Mouse (Mus musculus) cerebellum, postnatal 4 days (tissue): Measurements from ENCODE around the gene Ier2.
"Not testable (repeated sequence)": the region's sequence is repeated elsewhere in the genome, so short reads cannot be mapped to it uniquely, and the experiment has no call there.

ENCODE experiments used
- DNase-seq, 2 experiments: peaks; one replicate each; pipeline ENCODE4 v3.0.0; 2022; ENCODE audit warnings: low spot score in 2 of 2, mixed read lengths in 1 of 2

Gene Ier2

DNA sequence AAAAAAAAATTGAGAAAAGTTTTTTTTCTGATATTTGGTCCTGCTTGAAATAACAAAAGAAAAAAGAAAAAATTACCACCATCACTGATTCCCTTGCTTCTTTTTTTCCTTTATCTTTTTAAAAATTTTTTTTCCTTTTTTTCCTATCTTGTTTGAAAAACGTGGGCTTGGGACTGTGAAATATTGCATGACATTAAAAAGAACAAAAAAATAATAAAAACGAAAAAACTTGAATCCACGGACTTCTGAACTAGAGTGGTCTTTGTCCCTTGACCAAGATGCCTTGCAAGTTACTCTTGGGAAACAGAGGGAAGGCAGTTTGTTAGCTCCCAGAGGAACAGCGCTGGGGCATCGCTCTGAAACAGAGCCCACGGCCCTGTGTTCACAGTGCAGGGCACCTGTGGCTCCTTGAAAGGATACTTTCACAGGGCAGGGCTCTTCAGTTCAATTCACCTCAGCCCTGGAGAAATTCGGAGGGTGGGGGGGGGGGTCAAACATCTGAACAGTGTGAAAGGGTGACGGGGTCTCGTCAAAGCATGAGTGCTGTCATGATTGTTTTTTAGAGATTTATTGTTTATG lies 22.6 kb downstream of the Ier2 start:
- no peak for DNase-seq

DNA sequence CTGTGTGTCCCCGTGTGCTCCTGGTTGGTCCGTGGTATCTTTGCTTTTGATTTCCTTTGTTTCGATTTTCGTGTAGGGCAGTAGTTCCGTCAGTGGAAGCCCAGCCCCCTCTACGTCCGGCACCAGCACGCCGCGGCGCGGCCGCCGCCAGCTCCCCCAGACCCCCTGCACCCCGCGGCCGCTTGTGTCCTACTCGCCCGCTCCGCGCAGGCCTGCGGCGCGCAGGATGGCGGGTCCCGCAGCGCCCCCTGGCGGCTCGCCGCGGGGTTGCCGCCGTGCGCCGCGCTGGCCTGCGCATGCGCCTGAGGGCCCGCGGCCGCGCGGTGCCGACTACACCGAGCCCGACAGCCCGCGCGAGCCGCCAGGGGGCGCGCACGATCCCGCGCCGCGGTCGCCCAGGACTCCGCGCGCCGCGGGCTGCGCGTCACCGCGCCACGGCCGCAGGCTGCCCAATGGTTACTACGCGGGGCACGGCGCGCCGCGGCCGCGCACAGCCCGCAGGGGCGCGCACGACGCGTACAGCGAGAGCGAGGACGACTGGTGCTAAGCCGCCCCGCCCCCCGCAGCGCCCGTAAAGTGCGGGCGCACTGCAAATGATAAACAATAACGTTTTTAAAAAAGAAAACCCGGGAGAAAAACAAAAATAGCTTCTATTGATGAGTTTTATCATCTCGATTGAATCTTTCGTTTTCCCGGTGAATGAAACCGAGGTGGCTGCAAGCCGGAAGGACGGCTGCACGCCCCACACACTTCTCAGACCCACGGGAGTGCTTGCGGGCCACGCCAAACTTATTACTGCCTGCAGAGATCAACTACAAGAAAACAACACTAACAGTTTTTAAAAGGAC lies 23.3 kb downstream of the Ier2 start:
- peak; percentile 86 to 97 for DNase-seq

DNA sequence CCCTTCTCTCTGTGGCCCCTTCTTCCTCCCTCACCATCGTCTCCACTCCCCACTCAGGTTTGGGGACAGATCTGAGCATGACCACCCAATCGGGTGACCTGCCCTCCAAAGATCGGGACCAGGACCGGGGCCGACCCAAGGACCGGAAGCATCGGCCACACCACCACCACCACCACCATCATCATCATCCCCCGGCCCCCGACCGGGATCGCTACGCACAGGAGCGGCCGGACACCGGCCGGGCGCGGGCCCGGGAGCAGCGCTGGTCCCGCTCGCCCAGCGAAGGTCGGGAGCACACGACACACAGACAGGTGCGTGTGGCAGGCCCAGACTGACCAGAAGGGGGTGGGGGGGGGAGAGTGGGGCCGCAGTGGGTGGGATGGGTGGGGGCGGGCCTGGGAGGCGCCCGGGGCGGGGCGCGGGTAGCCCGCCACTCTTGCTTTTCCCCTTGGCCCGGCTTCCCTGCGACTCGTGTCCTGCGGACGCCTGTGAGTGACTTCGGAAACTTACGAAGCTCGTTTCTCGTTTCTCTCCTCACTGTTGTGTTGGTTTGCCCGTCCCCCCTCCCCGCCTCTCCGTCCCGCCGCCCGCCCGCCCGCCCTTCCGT lies 24.0 kb downstream of the Ier2 start:
- peak in 1 of 2 experiments; percentile 56 for DNase-seq

DNA sequence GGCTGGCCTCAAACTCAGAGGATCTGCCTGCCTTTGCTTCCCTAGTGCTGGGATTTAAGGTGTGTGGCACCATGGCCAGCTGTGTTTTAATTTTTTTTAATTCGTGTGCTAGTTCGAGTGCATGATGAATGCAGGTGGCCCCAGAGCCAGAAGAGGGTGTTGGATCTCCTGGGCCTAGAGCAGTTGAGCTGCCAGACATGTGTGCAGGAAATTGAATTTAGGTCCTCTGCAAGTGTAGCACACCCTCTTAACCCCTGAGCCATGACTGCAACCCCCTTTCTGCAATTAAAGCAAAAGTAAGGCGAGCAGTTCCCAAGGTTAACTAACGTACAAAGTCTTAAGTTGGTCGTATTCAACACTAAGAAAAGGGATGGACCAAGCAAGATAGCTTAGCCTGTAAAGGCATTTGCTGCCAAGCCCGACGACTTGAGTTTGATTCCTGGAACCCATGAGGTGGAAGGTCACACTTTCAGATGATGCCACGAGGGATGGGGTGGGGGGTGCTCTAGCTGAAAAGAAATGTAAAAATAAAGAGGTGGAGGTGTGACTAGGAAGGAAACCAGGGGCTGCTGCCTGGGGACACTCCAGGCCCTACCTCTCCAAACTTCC lies 24.6 kb downstream of the Ier2 start:
- no peak for DNase-seq

DNA sequence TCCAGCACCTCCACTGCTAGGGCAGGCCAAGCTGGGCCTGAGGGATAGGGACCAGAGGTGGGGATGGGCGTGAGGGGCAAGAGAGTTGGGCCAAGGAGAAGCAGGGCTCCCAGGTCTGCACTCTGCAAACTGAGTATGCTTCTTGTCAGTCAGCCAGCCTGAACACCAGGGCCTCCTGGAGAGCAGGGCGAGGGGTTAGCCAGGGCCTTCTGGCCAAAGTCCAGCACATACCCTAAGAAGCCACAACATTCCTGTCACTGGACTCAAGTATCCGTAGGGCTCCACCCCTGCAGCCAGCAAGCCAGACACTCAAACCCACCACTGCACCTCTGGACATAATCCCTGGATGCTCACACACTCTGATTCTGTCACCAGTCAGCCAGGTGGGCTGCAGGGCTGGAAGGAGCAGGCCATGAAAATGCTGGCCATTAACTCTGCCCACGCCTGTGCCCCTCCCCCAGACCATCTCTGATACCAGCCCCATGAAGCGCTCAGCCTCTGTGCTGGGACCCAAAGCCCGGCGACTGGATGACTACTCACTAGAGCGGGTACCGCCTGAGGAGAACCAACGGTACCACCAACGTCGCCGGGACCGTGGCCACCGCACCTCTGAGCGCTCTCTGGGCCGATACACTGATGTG lies 26.5 kb downstream of the Ier2 start:
- no peak for DNase-seq

DNA sequence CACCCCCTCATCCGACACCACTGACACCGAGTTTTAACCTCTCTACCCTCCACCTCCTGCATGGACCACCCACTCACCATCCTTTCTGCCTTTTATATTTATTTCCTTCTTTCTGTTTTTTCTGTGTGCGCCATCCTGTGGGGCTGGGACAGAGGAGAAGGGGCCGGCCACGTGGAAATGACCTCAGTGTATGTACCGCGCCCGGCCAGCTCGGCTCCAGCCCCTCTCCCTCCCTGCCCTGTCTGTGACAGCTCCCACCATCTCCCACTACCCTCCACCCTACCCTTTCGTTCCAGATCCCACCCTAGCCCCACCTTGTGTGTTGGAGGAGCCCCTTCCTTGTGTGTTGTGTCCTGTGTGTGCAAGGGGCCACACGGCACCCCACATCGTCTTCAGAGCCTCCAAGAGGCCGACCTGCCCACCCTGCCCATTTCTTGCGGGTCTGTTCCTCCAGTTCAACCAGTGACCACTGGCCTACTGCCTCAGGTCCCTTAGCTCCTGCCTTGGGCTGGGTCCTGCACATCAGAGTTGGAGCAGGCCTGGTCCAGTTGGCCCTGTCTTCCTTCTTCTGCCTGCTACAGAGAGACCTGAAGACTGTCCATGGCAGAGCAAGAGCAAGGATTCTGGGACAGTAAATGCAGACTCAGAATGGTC lies 27.1 kb downstream of the Ier2 start:
- DNase-seq = no peak

DNA sequence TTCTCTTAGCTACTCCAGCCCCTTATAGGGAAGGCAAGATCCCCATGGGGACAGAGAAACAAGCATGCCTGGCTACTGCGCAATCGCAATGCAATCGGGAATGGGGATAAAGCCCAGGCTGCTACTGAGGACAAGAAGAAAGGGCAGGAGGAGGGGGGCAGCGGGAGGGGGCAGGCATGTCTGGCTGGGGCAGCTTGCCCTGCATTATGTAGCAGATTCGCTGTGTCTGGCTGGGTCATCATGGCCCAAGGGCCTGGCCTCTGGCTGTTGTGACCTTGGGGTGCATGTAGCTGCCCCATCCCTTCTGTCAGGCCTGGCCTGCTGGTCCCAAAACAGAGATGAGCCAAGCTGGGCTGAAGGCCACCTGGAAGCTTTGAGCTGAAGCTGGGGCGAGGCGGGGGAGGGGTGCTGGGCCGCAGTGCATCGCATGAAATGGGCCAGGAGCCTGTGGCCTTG lies 27.8 kb downstream of the Ier2 start:
- DNase-seq = peak in 1 of 2 experiments; percentile 83

DNA sequence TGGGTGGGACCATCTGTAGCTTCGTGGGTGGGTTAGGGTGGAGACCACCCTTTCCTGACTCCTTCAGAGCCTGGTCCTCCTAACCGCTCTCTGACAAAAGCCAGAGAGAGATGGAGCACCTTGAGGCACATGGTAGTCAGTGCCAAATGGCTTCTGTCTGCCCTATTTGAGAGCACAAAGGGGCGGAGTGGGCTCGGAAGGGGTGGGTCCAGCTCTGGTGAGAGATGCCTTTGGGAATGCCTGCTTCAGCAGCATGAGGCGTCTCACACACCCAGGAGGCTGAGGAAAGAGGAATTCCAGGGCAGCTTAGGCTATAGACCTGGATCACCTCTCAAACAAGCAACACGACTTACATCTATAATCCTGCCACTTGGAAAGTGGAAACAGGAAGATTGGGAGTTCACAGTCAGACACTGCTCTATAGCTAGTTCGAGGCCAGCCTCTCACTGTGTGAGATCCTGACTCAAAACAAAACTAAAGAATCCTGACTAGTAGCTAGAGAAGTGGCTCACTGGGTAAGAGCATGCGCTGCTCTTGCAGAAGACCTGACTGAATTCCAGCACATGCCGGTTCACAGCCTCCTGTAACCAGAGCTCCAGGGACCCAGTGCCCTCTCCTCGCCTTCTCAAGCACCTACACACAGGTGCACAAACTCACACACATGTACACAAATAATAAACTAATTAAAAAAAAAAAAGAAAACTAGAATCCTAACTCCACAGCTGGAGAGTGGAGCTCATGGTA lies 28.6 kb downstream of the Ier2 start:
- no peak for DNase-seq

DNA sequence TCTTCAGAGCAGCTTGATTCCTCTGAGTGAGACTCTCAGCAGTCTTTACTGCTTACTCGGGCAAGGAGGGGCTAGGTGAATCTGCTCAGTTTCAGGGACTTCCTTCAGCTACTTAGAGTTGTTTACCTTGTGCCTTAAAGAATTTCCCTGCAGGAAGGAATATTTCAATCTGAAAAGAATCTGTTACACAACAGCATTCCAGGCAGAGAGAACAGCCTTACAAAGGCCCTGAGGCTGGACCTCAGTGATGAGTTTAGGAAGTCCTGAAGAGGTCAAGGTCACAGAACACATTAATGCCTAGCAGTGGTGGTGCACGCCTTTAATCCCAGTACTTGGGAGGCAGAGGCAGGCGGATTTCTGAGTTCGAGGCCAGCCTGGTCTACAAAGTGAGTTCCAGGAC lies 30.8 kb downstream of the Ier2 start:
- no peak for DNase-seq

DNA sequence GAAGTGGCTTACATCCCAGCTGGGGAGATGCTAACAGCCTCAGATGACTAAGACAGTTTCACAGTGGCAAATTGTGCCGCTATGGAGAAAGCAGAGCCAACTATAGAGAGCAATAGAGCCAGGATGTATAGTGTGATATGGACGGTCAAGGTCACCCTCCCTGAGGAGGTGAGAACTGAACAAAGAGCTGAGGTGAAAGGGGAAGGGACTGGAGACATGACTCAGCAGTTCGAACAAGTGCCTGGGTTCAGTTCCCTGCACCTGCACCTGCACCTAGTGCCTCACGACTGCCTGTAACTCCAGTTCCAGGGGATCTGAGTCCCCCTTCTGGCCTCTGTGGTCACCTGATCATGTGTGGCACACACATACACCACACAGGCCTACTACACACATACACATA lies 32.5 kb downstream of the Ier2 start:
- DNase-seq = no peak

DNA sequence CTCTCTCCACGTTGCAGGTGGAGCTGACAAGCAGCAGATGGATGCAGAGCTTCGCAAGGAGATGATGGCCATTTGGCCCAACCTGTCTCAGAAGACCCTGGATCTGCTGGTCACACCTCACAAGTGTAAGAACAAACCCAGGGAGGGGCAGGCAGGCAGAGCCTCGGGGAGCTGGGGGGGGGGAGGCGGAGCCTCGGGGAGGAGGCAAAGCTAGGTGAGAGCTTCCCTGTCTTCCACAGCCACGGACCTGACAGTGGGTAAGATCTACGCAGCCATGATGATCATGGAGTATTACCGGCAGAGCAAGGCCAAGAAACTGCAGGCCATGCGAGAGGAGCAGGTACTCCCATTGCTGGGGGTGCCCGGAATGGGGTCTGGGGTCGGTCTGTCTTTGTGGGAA lies 33.1 kb downstream of the Ier2 start:
- DNase-seq = no peak

DNA sequence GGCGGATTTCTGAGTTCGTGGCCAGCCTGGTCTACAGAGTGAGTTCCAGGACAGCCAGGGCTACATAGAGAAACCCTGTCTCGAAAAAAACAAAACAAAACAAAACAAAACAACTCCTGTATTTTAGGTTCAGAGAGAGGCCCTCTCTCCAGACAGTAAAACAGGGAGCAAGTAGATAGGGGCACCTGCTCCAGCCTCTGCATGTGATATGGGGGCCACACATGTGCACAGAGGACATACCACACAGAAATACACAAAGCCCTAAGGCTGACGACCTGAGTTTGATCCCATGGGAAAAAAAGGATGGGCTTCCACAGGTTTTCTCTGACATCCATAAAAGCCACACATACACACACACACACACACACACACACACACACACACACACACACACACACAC lies 39.2 kb downstream of the Ier2 start:
- DNase-seq = not testable (repeated sequence)

DNA sequence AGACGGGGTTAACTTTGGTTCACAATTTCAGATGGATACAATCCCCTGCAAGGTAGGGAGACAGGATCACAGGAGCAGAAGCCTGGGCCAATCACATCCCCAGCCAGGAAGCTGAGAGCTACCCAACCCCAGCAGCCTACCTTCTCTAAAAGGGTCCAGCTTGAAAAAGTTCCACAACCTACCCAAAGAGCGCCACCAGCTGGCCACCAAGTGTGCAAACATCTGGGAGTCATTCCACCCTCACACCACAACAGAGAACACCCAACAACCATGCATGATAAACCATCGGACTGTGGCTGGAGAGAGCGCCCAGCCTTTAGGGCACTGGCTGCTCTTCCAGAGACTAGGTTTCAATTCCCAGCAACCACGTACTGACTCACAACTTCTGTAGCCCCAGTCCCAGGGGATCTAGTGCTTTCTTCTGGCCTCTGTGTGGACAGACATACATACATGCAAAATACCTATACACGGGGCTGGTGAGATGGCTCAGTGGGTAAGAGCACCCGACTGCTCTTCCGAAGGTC lies 41.5 kb downstream of the Ier2 start:
- no peak for DNase-seq

DNA sequence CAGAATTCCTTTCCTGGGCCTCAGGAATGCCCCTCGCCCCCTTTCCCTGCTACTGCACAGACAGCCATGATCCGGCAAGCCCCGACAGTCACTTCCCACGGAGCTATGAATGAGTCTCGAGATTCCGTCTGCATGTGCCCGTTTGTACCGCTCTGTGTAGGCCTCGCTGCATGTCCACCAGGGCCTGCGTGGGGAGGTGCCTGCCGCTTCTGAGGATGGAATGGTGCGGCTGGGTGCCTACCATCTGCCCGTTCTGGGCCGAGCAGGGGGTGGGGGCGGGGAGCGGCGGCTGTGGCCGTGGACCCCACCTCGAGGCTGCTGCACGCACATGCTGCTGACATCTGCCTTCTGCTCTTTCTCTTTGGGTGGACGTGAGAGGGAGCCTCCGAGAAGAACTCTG lies 45.6 kb downstream of the Ier2 start:
- DNase-seq = no peak

DNA sequence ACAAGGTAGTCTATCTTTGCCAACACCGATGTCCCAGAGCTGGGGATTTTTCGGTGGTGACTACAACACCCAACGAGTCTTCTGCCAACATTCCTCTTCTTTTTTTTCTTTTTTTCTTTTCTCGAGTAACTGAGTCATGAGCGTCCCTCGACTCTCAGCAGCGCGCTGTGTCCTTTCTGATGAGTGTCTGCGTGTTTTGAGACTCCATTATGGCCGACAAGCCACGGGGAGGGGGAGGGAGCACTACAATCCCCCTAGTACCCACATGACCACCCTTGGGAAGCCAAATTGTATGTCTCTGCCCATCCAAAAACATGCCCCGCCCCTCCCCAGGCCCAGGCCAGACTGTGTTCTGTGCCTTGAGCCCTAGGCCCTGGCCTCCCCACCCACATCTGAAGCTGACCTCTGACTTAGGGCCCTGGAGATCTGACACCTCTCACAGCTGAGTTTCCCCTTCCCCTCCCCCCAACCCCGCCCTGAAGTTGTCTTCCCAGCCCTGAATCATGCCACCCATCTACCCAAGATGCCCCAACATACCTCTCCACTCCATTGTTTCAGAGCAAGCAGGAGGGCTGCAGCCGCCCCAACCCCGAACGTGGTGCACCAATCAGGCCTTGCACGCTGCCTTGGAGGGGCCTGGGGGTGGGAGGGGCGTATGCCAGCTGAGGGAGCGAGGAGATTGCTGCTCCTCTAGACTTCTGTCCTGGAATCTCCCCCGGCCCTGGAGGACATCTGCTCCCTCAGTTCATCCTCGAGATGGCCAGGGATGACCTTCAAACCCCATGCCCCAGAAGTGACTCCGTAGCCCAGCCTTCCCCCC lies 46.8 kb downstream of the Ier2 start:
- no peak for DNase-seq

DNA sequence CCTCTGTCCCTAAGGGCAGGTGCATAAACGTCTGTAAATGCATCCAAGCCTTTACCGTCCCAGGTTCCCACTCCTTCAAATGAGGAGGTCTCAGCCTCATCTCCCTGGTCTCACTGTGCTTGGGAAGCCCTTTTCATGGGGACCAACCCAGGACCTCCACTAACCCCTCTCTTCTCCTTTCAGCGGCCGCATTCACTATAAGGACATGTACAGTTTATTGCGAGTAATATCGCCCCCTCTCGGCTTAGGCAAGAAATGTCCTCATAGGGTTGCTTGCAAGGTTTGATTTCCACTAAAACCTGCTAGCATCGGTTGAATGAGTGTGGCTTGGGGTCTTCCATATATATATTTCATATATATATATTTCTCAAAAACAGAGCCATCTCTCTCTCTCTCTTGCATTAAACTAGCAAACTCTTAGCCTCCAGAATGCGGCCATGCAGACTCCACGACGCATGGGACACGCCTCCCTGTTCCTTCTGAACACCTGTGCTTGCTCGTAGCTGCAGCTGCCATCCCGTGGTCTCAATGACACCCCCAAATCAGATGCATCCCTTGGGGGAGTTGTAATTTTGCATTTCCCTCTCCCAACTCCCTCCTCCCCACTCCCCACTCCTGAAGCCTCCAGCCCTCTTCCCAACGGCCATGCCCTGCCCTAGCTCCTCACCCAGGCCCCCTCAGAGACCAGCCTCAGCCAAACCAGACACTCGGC lies 48.0 kb downstream of the Ier2 start:
- no peak for DNase-seq
